Mouse (Mus musculus): ENCODE data around the gene Ncor2. TPM values are rescaled to one million over a fixed set of nuclear protein-coding genes. Genes with fewer than 3 reads are reported as not detected.

Ncor2 gene
- polyA plus RNA-seq, 1 experiment from 2014 or later, result 17.0 TPM

GRCm38 (mm10) chr5:125141525-125141880, 37.5 kb downstream of the Ncor2 start:
- H3K9me3 ChIP-seq (replicated peaks), result no peaks in the 10 kb centered on the region
- H3K36me3 ChIP-seq, result no peaks in the 10 kb centered on the region
- H3K4me1 ChIP-seq (replicated peaks), result peaks cover 88% of the 10 kb centered on the region
- WGBS, result under 1% methylated on average over 7 of the region's 7 CpGs
- ATAC-seq (ENCODE audit: insufficient number of reproducible peaks, low FRiP score), result peak; percentile 61
- H3K9ac ChIP-seq, result no peak overlapping the region; the same call in 1 of the 2 replicates
- H3K27ac ChIP-seq (ENCODE audit: poor library complexity, severe bottlenecking), result peak overlapping the region; percentile 99
- H3K4me3 ChIP-seq, result peak overlapping the region; percentile 17; the same call in 1 of the 2 replicates
- H3K27me3 ChIP-seq (replicated peaks), result no peaks in the 10 kb centered on the region
- peak overlapping the region; percentile 87 for H3K4me2 ChIP-seq

GRCm38 (mm10) chr5:125140832-125141524, 38.0 kb downstream of the Ncor2 start:
- Histone ChIP-seq H3K27me3 (replicated peaks) (no peaks in the 10 kb centered on the region), H3K4me2 (peak overlapping the region; percentile 87), H3K4me3 (peak overlapping the region; percentile 47), H3K27ac (ENCODE audit: poor library complexity, severe bottlenecking) (peak overlapping the region; percentile 99), H3K9me3 (replicated peaks) (no peaks in the 10 kb centered on the region), H3K36me3 (no peaks in the 10 kb centered on the region), H3K4me1 (replicated peaks) (peaks cover 87% of the 10 kb centered on the region), H3K9ac (peak overlapping the region; percentile 76)
- peak; percentile 83 for ATAC-seq (ENCODE audit: insufficient number of reproducible peaks, low FRiP score)
- 8% methylated on average over 27 of the region's 27 CpGs for WGBS

- Histone ChIP-seq H3K27ac (ENCODE audit: poor library complexity, severe bottlenecking) (peak overlapping the region; percentile 99), H3K36me3 (no peaks in the 10 kb centered on the region), H3K4me3 (peak overlapping the region; percentile 47), H3K4me1 (replicated peaks) (peaks cover 82% of the 10 kb centered on the region), H3K9ac (peak overlapping the region; percentile 76), H3K27me3 (replicated peaks) (no peaks in the 10 kb centered on the region), H3K4me2 (peak overlapping the region; percentile 87), H3K9me3 (replicated peaks) (no peaks in the 10 kb centered on the region)
- WGBS, result 20% methylated on average over 19 of the region's 19 CpGs
- peak; percentile 51 for ATAC-seq (ENCODE audit: insufficient number of reproducible peaks, low FRiP score)
These were observed 38.8 kb downstream of the Ncor2 start for GRCm38 (mm10) chr5:125140151-125140699.

GRCm38 (mm10) chr5:125139669-125140068, 39.4 kb downstream of the Ncor2 start:
- Histone ChIP-seq H3K9ac (peak overlapping the region; percentile 76), H3K27ac (ENCODE audit: poor library complexity, severe bottlenecking) (peak overlapping the region; percentile 99), H3K36me3 (no peaks in the 10 kb centered on the region), H3K27me3 (replicated peaks) (no peaks in the 10 kb centered on the region), H3K4me2 (peak overlapping the region; percentile 87), H3K4me3 (peak overlapping the region; percentile 47), H3K4me1 (replicated peaks) (peaks cover 88% of the 10 kb centered on the region), H3K9me3 (replicated peaks) (no peaks in the 10 kb centered on the region)
- ATAC-seq (ENCODE audit: insufficient number of reproducible peaks, low FRiP score), result no peak
- WGBS, result 84% methylated on average over 5 of the region's 5 CpGs

GRCm38 (mm10) chr5:125138841-125139430, 40.1 kb downstream of the Ncor2 start:
- Histone ChIP-seq H3K27ac (ENCODE audit: poor library complexity, severe bottlenecking) (peak overlapping the region; percentile 99; the same call in 1 of the 2 replicates), H3K9ac (0 out of 2 replicates have a peak overlapping the region, but pooled peaks have one; percentile 28), H3K27me3 (replicated peaks) (no peaks in the 10 kb centered on the region), H3K9me3 (replicated peaks) (no peaks in the 10 kb centered on the region), H3K36me3 (no peaks in the 10 kb centered on the region), H3K4me3 (no peak overlapping the region), H3K4me2 (no peak overlapping the region), H3K4me1 (replicated peaks) (peaks cover 92% of the 10 kb centered on the region)
- no peak for ATAC-seq (ENCODE audit: insufficient number of reproducible peaks, low FRiP score)
- WGBS, result 79% methylated on average over 13 of the region's 13 CpGs

GRCm38 (mm10) chr5:125137672-125138285, 41.2 kb downstream of the Ncor2 start:
- ATAC-seq (ENCODE audit: insufficient number of reproducible peaks, low FRiP score), result no peak
- H3K4me1 ChIP-seq (replicated peaks), result peaks cover 90% of the 10 kb centered on the region
- 0 out of 2 replicates have a peak overlapping the region, but pooled peaks have one; percentile 10 for H3K27ac ChIP-seq (ENCODE audit: poor library complexity, severe bottlenecking)
- no peak overlapping the region for H3K4me3 ChIP-seq
- H3K9ac ChIP-seq, result no peak overlapping the region
- no peaks in the 10 kb centered on the region for H3K27me3 ChIP-seq (replicated peaks)
- no peak overlapping the region for H3K4me2 ChIP-seq
- no peaks in the 10 kb centered on the region for H3K9me3 ChIP-seq (replicated peaks)
- H3K36me3 ChIP-seq, result no peaks in the 10 kb centered on the region
- WGBS, result 91% methylated on average over 18 of the region's 18 CpGs

GRCm38 (mm10) chr5:125136996-125137671, 41.9 kb downstream of the Ncor2 start:
- WGBS, result 49% methylated on average over 14 of the region's 14 CpGs
- Histone ChIP-seq H3K4me3 (no peak overlapping the region), H3K4me1 (replicated peaks) (peaks cover 90% of the 10 kb centered on the region), H3K9me3 (replicated peaks) (no peaks in the 10 kb centered on the region), H3K27me3 (replicated peaks) (no peaks in the 10 kb centered on the region), H3K36me3 (no peaks in the 10 kb centered on the region), H3K27ac (ENCODE audit: poor library complexity, severe bottlenecking) (0 out of 2 replicates have a peak overlapping the region, but pooled peaks have one; percentile 10), H3K9ac (no peak overlapping the region), H3K4me2 (no peak overlapping the region)
- no peak for ATAC-seq (ENCODE audit: insufficient number of reproducible peaks, low FRiP score)

- peak overlapping the region; percentile 4; the same call in 1 of the 2 replicates for H3K27ac ChIP-seq (ENCODE audit: poor library complexity, severe bottlenecking)
- no peak for ATAC-seq (ENCODE audit: insufficient number of reproducible peaks, low FRiP score)
- no peaks in the 10 kb centered on the region for H3K36me3 ChIP-seq
- H3K9me3 ChIP-seq (replicated peaks), result no peaks in the 10 kb centered on the region
- H3K27me3 ChIP-seq (replicated peaks), result no peaks in the 10 kb centered on the region
- 0 out of 2 replicates have a peak overlapping the region, but pooled peaks have one; percentile 17 for H3K9ac ChIP-seq
- no peak overlapping the region for H3K4me2 ChIP-seq
- H3K4me1 ChIP-seq (replicated peaks), result peaks cover 90% of the 10 kb centered on the region
- WGBS, result 56% methylated on average over 5 of the region's 5 CpGs
- H3K4me3 ChIP-seq, result no peak overlapping the region
These were observed 42.6 kb downstream of the Ncor2 start for GRCm38 (mm10) chr5:125136296-125136995.

- no peaks in the 10 kb centered on the region for H3K27me3 ChIP-seq (replicated peaks)
- no peak overlapping the region for H3K4me3 ChIP-seq
- peak overlapping the region; percentile 38 for H3K4me2 ChIP-seq
- H3K4me1 ChIP-seq (replicated peaks), result peaks cover 92% of the 10 kb centered on the region
- 19% methylated on average over 11 of the region's 11 CpGs for WGBS
- peak; percentile 71 for ATAC-seq (ENCODE audit: insufficient number of reproducible peaks, low FRiP score)
- no peaks in the 10 kb centered on the region for H3K36me3 ChIP-seq
- H3K27ac ChIP-seq (ENCODE audit: poor library complexity, severe bottlenecking), result peak overlapping the region; percentile 97
- H3K9ac ChIP-seq, result peak overlapping the region; percentile 63
- no peaks in the 10 kb centered on the region for H3K9me3 ChIP-seq (replicated peaks)
These were observed 44.1 kb downstream of the Ncor2 start for GRCm38 (mm10) chr5:125134795-125135468.

- WGBS, result 27% methylated on average over 7 of the region's 7 CpGs
- Histone ChIP-seq H3K36me3 (no peaks in the 10 kb centered on the region), H3K27ac (ENCODE audit: poor library complexity, severe bottlenecking) (peak overlapping the region; percentile 97), H3K4me2 (peak overlapping the region; percentile 38), H3K4me3 (no peak overlapping the region), H3K9ac (peak overlapping the region; percentile 63), H3K9me3 (replicated peaks) (no peaks in the 10 kb centered on the region), H3K27me3 (replicated peaks) (no peaks in the 10 kb centered on the region), H3K4me1 (replicated peaks) (peaks cover 92% of the 10 kb centered on the region)
- peak; percentile 46 for ATAC-seq (ENCODE audit: insufficient number of reproducible peaks, low FRiP score)
These were observed 44.6 kb downstream of the Ncor2 start for GRCm38 (mm10) chr5:125134391-125134790.
